Mouse (Mus musculus): ENCODE measurements around the gene Itgb2l.

Itgb2l gene

DNA sequence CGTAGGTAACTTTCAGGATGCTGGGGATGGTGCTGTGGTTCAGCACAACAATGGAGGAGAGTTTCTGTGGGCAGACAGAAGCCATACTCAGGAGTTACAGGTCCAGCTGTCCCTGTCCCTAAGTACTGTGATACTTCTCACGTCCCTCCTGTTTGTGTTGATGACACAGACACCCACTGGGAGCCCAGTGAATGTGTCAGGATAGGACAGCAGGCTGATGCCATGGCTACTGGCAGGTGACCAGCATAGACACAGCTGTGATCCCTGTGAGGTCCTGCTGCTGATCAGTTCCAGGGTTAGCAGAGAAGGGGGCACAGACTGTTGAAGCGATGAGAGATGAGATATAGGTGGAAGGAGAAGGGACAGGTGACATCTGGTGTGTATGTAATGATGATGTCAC lies 14.4 kb downstream of the Itgb2l start:
- DNase-seq (ENCODE audit: low read depth, low spot score): no peak

DNA sequence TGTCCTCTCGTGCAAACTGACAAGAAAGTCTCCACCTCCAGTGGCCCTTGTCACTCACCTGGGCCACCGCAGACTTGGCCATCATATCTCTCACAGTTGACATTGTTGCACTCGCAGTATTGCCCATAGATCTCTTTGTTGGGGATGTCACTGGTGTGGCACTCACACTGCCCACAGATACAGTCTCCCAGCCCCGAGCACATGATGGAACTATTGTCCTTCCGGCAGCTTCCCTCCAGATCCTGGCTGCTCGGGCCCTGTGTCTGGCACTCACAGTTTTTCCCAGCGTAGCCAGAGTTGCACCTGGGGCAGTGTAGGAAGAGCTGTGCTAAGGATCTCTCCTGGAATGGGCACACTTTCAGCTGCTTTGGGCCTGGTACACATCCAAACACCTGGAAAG lies 16.7 kb downstream of the Itgb2l start:
- no peak for DNase-seq (ENCODE audit: low read depth, low spot score)

DNA sequence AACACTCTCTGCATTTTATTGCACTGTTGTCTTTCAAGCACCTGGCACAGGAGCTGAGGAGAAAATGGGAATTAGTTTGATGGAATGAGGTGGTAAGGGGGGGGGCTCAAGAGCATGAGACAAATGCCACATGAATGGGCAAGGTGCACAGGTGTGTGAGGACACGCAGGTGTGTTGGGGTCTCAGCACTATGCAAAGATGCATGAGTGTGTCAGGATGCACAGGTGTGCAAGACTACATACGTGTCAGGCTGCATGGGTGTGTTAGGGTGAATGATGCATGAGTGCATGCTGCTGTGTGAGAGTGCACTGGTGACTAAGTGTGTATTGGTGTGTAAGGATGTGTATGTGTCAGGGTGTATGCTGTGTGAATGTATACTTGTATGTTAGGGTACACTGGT lies 18.4 kb downstream of the Itgb2l start:
- DNase-seq (ENCODE audit: low read depth, low spot score): no peak

DNA sequence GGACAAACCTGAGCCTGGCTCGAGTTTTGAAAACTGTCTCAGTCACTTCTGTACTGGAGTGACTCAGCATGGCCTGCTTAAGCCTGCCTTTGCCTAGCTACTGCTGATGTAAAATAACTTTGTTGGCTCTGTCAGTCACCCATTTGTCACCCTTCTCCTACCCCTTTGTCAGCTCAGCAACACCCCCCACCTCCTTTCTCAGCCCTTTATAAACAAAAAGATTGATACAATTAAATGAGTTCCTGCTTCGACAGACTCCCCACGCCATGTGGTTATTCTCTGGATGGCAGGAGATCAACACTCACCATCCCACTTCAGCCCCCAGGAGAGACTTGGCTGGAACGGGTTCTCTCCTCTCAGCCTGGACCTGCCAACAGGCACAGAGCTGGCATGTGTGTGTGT lies 35.4 kb downstream of the Itgb2l start:
- no peak for DNase-seq (ENCODE audit: low read depth, low spot score)

- DNase-seq (ENCODE audit: low read depth, low spot score): no peak
These were observed 37.1 kb downstream of the Itgb2l start for GRCm38 (mm10) chr16:96406312-96406711.

- no peak for DNase-seq (ENCODE audit: low read depth, low spot score)
These were observed 41.1 kb downstream of the Itgb2l start for GRCm38 (mm10) chr16:96402294-96402693.

DNA sequence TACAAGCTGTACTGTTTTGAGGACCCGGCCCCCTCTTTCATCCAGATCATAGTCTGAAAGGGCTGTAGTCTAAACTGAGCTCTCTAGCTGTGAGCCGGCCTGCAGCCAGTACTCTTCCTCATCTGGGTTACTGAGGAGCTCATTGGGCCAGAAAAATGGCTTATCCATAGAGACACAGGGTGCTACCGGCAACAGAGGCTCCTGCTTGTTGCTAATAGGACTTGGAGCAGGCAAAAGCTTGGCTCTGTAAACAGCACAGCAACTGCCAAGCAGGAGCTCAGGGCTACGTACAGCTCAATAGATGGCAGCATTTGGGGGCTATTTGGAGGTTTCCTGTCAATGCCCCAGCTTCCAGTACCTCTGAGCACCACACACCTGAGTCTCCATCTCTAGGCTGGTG lies 43.4 kb downstream of the Itgb2l start:
- DNase-seq (ENCODE audit: low read depth, low spot score): no peak

DNA sequence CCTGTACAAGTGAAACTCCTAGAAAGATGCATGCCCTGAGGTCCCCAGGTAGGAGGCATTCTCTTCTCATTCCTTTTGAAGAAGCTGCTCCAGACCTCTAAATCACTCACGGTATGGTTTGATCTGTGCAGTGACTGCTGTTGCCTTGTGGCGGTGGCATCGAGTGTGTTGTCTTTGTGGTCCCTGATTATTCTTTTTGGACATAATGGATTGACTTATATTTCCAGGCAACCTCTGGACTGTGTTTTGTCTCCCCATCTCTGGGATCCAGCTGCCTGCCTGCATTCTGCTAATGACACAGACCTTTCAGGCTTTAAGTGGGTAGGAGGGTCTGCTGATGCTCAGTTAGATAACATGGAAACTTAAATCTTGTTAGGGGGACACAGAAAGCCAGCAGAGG lies 44.6 kb downstream of the Itgb2l start:
- DNase-seq (ENCODE audit: low read depth, low spot score): no peak

DNA sequence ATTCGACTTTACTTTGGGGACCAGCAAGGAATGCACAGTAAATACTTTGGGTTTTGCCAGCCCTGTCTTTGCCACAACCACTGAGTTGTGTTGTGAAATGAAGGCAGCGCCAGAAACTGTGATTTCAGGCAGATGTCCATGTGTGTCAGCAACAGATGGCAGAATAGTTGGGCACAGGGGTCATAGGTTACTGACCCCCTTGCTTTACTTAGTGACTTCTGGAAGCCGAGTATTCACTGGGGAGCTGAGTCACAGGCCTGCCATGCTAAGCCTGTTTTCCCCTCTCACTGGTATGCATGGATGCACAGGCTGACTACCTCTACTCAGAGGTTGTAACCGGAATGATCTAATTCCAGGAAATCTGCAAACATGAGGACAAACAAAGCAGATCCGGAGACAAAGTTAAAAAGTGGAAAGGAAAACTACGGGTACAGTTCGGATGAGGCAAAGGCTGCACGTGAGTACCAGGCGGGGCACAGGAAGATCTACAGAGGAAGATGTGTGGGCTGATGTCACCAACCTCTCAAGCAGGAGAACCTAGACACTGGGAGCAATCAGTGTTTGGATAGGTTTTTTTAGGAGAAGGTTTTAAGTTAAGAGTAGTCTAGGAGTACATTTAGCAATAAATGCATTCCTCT lies 47.3 kb downstream of the Itgb2l start:
- DNase-seq (ENCODE audit: low read depth, low spot score): no peak

DNA sequence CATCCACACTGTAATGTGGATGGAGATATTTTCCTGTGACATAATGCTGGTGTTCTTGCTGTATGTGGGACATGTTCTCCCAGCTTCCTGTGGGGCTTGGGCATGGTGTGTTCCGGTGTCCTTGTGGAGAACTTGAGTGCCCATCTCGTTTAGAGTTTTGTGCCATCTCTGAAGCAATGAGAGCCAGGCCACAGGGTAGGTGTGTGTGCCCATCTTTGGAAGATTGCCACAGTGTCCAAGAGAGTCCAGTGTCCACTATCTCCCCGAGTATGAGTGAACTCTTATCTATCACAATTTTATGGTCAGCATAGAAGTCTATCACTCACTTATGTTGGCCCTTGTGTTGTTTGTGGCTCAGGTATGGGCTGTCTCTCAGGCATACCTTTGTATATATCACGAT lies 47.9 kb downstream of the Itgb2l start:
- no peak for DNase-seq (ENCODE audit: low read depth, low spot score)

DNA sequence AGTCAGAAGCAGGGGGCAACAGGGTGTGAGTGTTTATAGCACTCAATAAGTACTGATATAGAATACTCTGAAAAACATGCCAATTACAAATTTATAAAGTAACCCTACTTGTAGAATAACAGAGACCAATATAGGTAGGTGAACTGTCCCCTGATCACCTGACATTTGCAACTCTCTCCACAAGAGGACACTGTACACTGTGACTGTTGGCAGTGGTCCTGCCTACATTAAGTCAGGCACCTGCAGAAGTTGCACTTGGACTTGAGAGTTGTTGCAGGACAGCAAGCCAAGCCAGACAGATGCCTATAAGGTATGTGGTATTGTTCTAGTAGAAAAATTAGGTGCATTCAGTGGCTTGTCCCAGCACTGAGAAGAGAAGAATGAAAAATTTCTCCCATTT lies 52.3 kb downstream of the Itgb2l start:
- no peak for DNase-seq (ENCODE audit: low read depth, low spot score)

DNA sequence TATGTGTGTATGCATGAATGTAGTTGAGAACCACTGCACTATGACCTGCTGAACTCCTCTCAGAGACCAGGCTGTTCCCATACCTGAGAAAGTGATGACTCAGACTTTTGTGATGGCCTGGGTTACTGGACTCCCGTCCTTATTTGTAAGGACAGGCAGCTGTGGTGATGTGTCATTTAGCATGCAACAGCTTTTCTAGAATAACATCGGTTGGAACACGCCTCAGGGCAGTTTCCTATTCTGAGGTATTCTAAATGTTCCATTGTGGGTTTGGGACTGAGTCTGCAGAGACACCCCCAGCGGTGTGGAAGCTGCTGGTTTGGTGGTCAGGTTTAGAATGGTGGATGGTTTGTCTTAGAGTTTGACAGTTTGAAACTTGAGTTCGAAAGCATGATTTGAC lies 54.9 kb downstream of the Itgb2l start:
- no peak for DNase-seq (ENCODE audit: low read depth, low spot score)

- no peak for DNase-seq (ENCODE audit: low read depth, low spot score)
These were observed 55.6 kb downstream of the Itgb2l start for GRCm38 (mm10) chr16:96387685-96388371.

DNA sequence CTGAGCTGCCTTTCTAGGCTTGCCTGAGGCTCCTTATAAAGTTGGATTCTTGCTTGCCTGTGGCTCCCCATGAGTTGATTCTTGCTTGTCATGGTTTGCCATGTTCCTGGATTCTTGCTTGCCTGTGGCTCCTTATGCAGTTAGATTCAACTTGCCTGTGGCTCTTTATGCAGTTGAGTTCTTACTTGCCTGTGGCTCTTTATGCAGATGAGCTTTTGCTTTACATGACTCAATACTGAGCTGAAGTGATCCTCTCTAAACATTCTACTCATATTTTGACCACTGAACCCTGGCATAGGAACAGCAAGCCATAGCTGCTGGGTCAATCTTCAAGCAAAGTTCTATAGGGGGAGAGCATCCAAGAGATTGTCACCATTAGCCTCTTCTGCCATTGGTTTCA lies 58.7 kb downstream of the Itgb2l start:
- no peak for DNase-seq (ENCODE audit: low read depth, low spot score)

DNA sequence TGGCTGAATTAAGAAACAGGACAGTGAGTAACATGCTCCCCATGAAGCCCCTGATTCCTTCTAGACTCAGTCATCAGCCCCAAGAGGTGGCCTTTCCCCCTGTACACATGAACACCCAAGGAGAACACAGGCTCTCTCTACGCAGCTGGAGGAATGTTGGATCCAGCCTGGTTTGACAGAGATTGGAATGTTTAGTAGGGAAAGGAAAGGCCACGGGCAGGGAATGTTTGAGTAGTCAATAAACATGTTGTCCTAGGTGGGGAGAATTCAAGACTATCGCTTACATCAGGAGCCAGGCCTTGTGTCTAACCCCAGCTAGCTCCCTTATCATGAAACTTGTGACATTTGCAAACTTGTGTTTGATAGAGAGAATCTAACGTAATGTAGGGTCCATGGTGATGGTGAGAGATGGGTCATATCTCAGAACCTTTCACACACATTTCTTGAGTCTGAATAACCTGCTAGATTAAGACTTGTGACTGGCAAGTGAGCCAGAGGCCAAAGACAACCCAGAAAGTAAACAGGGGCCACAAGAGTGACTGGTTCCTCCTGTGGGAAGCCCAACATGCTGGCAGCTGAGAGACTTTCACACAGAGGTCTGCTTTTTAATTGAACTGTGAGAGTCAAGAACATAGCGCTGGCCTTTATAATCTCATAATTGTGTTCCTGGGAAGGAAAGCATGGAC lies 60.8 kb downstream of the Itgb2l start:
- DNase-seq (ENCODE audit: low read depth, low spot score): no peak

DNA sequence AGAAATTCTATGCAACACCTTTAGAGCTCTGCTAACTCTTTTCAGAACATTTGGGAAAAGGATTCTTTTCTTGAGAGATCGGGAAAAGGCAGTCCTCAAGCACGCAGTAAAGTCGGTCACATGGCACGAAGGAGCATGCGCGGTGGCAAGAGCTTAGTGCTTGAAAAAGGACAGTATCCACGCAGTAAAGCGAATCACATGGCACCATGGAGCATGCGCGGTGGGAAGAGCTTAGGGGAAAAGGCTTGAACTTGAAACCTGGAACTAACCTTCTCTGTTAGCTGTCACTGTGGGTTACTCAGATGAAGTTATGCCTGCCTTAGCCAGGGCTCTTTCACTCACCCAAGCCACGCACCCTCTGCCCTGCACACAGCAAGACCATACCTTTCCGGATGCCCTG lies 62.0 kb downstream of the Itgb2l start:
- no peak for DNase-seq (ENCODE audit: low read depth, low spot score)

GRCm38 (mm10) chr16:96378111-96378510 lies 65.3 kb downstream of the Itgb2l start:
- DNase-seq (ENCODE audit: low read depth, low spot score): no peak

GRCm38 (mm10) chr16:96376342-96376741 lies 67.1 kb downstream of the Itgb2l start:
- no peak for DNase-seq (ENCODE audit: low read depth, low spot score)

GRCm38 (mm10) chr16:96375538-96375937 lies 67.9 kb downstream of the Itgb2l start:
- no peak for DNase-seq (ENCODE audit: low read depth, low spot score)

- no peak for DNase-seq (ENCODE audit: low read depth, low spot score)
These were observed 70.7 kb downstream of the Itgb2l start for GRCm38 (mm10) chr16:96372752-96373118.
